Mouse (Mus musculus) 3T3-L1 (cell line): ENCODE results near the gene Nrp2.

Source experiments
- DNase-seq: peaks from one replicate; pipeline ENCODE4 v3.0.0-alpha.2; 2015; ENCODE audit warnings: low read depth, low spot score

Nrp2 gene

GRCm38 (mm10) chr1:62704889-62705516 is 1.9 kb downstream of the Nrp2 start:
- peak; percentile 54 for DNase-seq

GRCm38 (mm10) chr1:62705517-62705981 is 2.5 kb downstream of the Nrp2 start:
- peak; percentile 55 for DNase-seq

- peak; percentile 78 for DNase-seq
Measured at GRCm38 (mm10) chr1:62706085-62707021, 3.3 kb downstream of the Nrp2 start.

- peak; percentile 67 for DNase-seq
Measured at GRCm38 (mm10) chr1:62707101-62707912, 4.2 kb downstream of the Nrp2 start.

- no peak for DNase-seq
Measured at GRCm38 (mm10) chr1:62707913-62708860, 5.1 kb downstream of the Nrp2 start.

GRCm38 (mm10) chr1:62709770-62710335 is 6.8 kb downstream of the Nrp2 start:
- no peak for DNase-seq

- peak; percentile 73 for DNase-seq
Measured at GRCm38 (mm10) chr1:62713021-62713676, 10.1 kb downstream of the Nrp2 start.

GRCm38 (mm10) chr1:62715004-62715403 is 11.9 kb downstream of the Nrp2 start:
- no peak for DNase-seq

GRCm38 (mm10) chr1:62715692-62716091 is 12.6 kb downstream of the Nrp2 start:
- DNase-seq = no peak

- peak; percentile 43 for DNase-seq
Measured at GRCm38 (mm10) chr1:62716836-62717478, 13.9 kb downstream of the Nrp2 start.

- peak; percentile 78 for DNase-seq
Measured at GRCm38 (mm10) chr1:62717552-62718236, 14.6 kb downstream of the Nrp2 start.

- DNase-seq = peak; percentile 79
Measured at GRCm38 (mm10) chr1:62718237-62718571, 15.1 kb downstream of the Nrp2 start.

- DNase-seq = peak; percentile 55
Measured at GRCm38 (mm10) chr1:62718750-62719149, 15.7 kb downstream of the Nrp2 start.

GRCm38 (mm10) chr1:62719770-62720169 is 16.7 kb downstream of the Nrp2 start:
- peak; percentile 44 for DNase-seq

- peak; percentile 87 for DNase-seq
Measured at GRCm38 (mm10) chr1:62720176-62720575, 17.1 kb downstream of the Nrp2 start.

- DNase-seq = no peak
Measured at GRCm38 (mm10) chr1:62720727-62721705, 17.9 kb downstream of the Nrp2 start.

- peak; percentile 95 for DNase-seq
Measured at GRCm38 (mm10) chr1:62721706-62722187, 18.7 kb downstream of the Nrp2 start.
